Mouse (Mus musculus) G1E (cell line): ENCODE data around the gene Kcna2. TPM values are rescaled to one million over a fixed set of nuclear protein-coding genes. Genes with fewer than 3 reads are reported as not detected.

ENCODE experiments used
- ATAC-seq: 2 replicates; pipeline ENCODE4 v1.8.0; 2016; ENCODE audit warnings: mild to moderate bottlenecking; ENCODE audit not compliant: insufficient number of reproducible peaks, poor library complexity, low FRiP score, severe bottlenecking; ENCODE audit errors: extremely low read depth
- DNase-seq: peaks from one replicate; pipeline ENCODE4 v3.0.0; 2012; ENCODE audit warnings: low spot score
- H3K27me3 ChIP-seq: 2 replicates; pipeline ENCODE4 v1.6.1; 2012; ENCODE audit warnings: mild to moderate bottlenecking, low read length, inconsistent platforms; ENCODE audit not compliant: insufficient read depth
- H3K36me3 ChIP-seq: replicated peaks from 2 replicates; pipeline ENCODE3; 2012; ENCODE audit warnings: mild to moderate bottlenecking, inconsistent platforms
- H3K4me1 ChIP-seq: 2 replicates; pipeline ENCODE4 v1.6.1; 2012; ENCODE audit warnings: low read depth, low read length, inconsistent platforms, mixed read lengths; ENCODE audit not compliant: insufficient read depth
- H3K4me3 ChIP-seq: 2 replicates; pipeline ENCODE4 v1.5.1; 2012; ENCODE audit warnings: low read depth, mild to moderate bottlenecking, inconsistent platforms, low read length, moderate library complexity, mixed read lengths
- H3K9me3 ChIP-seq: replicated peaks from 2 replicates; pipeline ENCODE4 v1.6.1; 2012; ENCODE audit warnings: inconsistent platforms
- CTCF ChIP-seq: IDR thresholded peaks from 2 replicates; pipeline ENCODE4 v1.5.1; 2012; ENCODE audit warnings: low read depth, low read length, inconsistent platforms, mixed read lengths
- GATA1 ChIP-seq: IDR thresholded peaks from 2 replicates; pipeline ENCODE4 v1.6.1; 2012; ENCODE audit warnings: borderline replicate concordance, low read length, inconsistent platforms, mixed read lengths
- GATA2 ChIP-seq: IDR thresholded peaks from 2 replicates; pipeline ENCODE4 v1.6.1; 2012; ENCODE audit warnings: low read depth, low read length, inconsistent platforms, borderline replicate concordance
- POLR2AphosphoS5 ChIP-seq: IDR thresholded peaks from 2 replicates; pipeline ENCODE4 v1.6.1; 2012; ENCODE audit warnings: low read depth, low read length, inconsistent platforms; ENCODE audit not compliant: insufficient replicate concordance
- TAL1 ChIP-seq: conservative IDR thresholded peaks from 2 replicates; pipeline ENCODE4 v1.6.1; 2012; ENCODE audit warnings: low read depth, low read length, inconsistent platforms, mixed read lengths
- polyA plus RNA-seq: library from polyadenylated mRNA; stranded (reverse); fragments of >175 nt; gene quantifications from 2 replicates; pipeline ENCODE4 v1.2.3, GENCODE M21; 2012
- total RNA-seq, 2 experiments: library from RNA; stranded (forward) in 1 of 2; stranded (reverse) in 1 of 2; fragments of 200-1000 nt in 1 of 2; fragments of >200 nt in 1 of 2; fragmentation: Nextera tagmentation in 1 of 2; gene quantifications; 2 replicates each; pipeline ENCODE4 v1.2.3; 2014 to 2017

Gene Kcna2
- total and polyA plus RNA-seq, 3 experiments = 0.11 TPM; not detected in 2

- no peak for TF ChIP-seq TAL1
- no peak for TF ChIP-seq CTCF
- Histone ChIP-seq H3K9me3 (no peaks in the 10 kb centered on the region), H3K36me3 (no peaks in the 10 kb centered on the region), H3K4me3 (no peak overlapping the region), H3K27me3 (no peaks in the 10 kb centered on the region), H3K4me1 (no peaks in the 10 kb centered on the region)
- ATAC-seq (no peak), DNase-seq (no peak)
Measured at GRCm38 (mm10) chr3:107132651-107133050, 31.7 kb downstream of the Kcna2 start.

DNA sequence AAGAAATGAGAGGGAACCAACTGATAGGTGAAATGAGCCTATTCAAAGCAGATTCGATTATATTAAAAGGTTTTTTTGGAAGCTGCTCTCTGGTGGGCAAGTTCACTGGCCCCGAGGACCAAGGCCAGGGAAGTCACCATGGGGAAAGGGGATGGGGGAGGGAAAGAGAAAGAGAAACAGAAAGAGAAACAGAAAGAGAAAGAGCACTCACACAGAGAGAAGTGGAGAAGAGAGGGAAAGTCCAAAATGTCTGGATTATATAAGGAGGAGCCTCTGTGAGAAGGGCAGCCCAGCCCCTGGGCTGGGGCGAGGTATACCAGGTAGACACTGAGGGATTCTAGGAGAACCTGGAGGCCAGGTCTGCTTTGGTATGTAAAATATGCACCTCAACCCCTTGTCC lies 33.5 kb downstream of the Kcna2 start:
- no peaks in the 10 kb centered on the region for H3K9me3 ChIP-seq
- DNase-seq (no peak), ATAC-seq (no peak)
- H3K4me3 ChIP-seq = no peak overlapping the region
- no peaks in the 10 kb centered on the region for H3K27me3 ChIP-seq
- no peak for TF ChIP-seq CTCF
- no peak for TF ChIP-seq POLR2AphosphoS5
- TF ChIP-seq TAL1 = no peak
- no peak for TF ChIP-seq GATA2
- no peak for TF ChIP-seq GATA1
- H3K4me1 ChIP-seq = no peaks in the 10 kb centered on the region
- no peaks in the 10 kb centered on the region for H3K36me3 ChIP-seq

GRCm38 (mm10) chr3:107147126-107147525 lies 46.2 kb downstream of the Kcna2 start:
- Histone ChIP-seq H3K4me3 (no peak overlapping the region), H3K4me1 (no peaks in the 10 kb centered on the region), H3K27me3 (no peaks in the 10 kb centered on the region), H3K9me3 (no peaks in the 10 kb centered on the region), H3K36me3 (no peaks in the 10 kb centered on the region)
- DNase-seq (no peak), ATAC-seq (no peak)
- no peak for TF ChIP-seq CTCF
- TF ChIP-seq GATA1 = no peak

- Histone ChIP-seq H3K9me3 (no peaks in the 10 kb centered on the region), H3K36me3 (no peaks in the 10 kb centered on the region), H3K27me3 (no peaks in the 10 kb centered on the region), H3K4me3 (no peak overlapping the region), H3K4me1 (no peaks in the 10 kb centered on the region)
- no peak for ATAC-seq
- 0 out of 2 replicates have a peak, but pooled peaks have one; percentile 4 for TF ChIP-seq CTCF
- no peak for TF ChIP-seq GATA1
- TF ChIP-seq TAL1 = no peak
- no peak for DNase-seq
Measured at GRCm38 (mm10) chr3:107149006-107149405, 48.1 kb downstream of the Kcna2 start.

DNA sequence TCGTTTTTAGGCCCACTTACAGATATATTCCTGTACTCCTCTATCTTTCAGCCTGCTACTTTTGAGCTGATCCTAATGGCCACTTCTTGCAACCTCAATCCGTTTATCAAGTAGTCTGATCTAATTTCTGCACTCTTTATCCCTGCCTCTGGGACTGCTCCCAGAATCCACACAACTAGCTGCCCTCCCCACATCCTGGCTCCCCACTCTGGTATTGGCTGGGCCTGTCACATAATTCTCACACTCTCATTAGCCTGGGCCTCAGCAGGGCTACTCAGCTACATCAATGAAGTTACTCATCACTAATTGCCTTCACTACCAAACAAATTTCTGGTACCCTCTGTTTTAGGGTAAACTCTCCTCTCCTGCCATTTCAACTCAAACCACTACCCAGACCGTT lies 49.5 kb downstream of the Kcna2 start:
- H3K36me3 ChIP-seq = no peaks in the 10 kb centered on the region
- no peaks in the 10 kb centered on the region for H3K4me1 ChIP-seq
- H3K4me3 ChIP-seq = no peak overlapping the region
- no peaks in the 10 kb centered on the region for H3K9me3 ChIP-seq
- DNase-seq (no peak), ATAC-seq (no peak)
- no peaks in the 10 kb centered on the region for H3K27me3 ChIP-seq
- TF ChIP-seq POLR2AphosphoS5 = no peak
- TF ChIP-seq GATA1 = no peak
- TF ChIP-seq GATA2 = no peak
- no peak for TF ChIP-seq CTCF
- TF ChIP-seq TAL1 = no peak

- ATAC-seq (no peak), DNase-seq (no peak)
- TF ChIP-seq TAL1 (no peak), CTCF (no peak), GATA2 (no peak), GATA1 (no peak), POLR2AphosphoS5 (no peak)
- H3K27me3 ChIP-seq = no peaks in the 10 kb centered on the region
- no peak overlapping the region for H3K4me3 ChIP-seq
- H3K36me3 ChIP-seq = no peaks in the 10 kb centered on the region
- no peaks in the 10 kb centered on the region for H3K9me3 ChIP-seq
- no peaks in the 10 kb centered on the region for H3K4me1 ChIP-seq
Measured at GRCm38 (mm10) chr3:107150872-107151540, 50.1 kb downstream of the Kcna2 start.

DNA sequence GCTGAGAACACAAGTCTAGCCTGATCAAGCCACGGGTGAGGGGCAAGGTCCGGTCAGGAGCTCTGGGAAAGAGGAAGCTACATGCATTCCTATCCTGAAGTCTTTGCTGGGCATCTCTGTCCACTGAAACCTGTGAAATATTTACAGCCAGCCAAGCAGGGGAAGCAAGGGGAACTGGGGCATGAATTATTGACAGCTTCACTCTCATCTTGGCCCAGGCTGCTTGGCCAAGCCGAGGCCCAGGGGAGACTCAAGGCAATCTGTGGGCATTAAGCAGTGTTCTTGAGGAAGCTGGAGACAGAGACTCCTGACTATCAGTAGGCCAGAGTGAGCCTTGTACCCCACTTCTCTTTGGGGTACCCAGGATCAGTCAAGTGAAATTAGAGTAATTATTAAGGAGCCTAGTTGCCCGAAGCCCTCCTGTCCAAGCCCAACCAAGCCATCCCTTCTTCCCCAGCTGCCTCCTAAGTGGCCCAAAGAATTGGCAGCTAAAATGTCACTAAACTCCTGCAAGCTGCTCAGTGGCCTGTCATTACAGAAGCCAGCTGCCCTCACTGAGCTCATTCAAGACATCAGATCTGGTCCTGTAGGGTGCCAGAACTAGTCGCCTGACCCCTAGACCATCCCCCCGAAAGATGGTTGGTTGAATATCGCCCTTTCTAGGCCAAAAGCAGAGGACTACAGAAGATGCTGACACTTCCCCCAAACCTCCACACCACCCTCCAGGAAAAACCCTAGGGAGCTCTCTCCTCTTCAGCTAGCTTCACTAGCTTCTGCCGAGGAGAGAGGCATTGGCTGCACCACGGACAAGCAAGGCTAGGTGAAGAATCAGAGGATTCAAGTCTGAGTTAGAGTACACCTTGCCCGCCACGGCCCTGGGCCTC lies 53.1 kb downstream of the Kcna2 start:
- DNase-seq = no peak

More for the DNA sequence above, 53.1 kb downstream of the Kcna2 start:
- H3K36me3 ChIP-seq = no peaks in the 10 kb centered on the region
- H3K27me3 ChIP-seq = no peaks in the 10 kb centered on the region
- no peak for TF ChIP-seq GATA2
- no peak for TF ChIP-seq GATA1
- no peak for TF ChIP-seq TAL1
- no peak for TF ChIP-seq POLR2AphosphoS5
- no peak for TF ChIP-seq CTCF
- H3K4me3 ChIP-seq = no peak overlapping the region
- ATAC-seq = no peak
- no peaks in the 10 kb centered on the region for H3K9me3 ChIP-seq
- no peaks in the 10 kb centered on the region for H3K4me1 ChIP-seq
